Mouse (Mus musculus): Measurements from ENCODE around the gene L3hypdh. TPM values are rescaled to one million over a fixed set of nuclear protein-coding genes. Genes with fewer than 3 reads are reported as not detected.
"Not testable (repeated sequence)": the region's sequence is repeated elsewhere in the genome, so short reads cannot be mapped to it uniquely, and the experiment has no call there.

Gene L3hypdh
- polyA plus RNA-seq, 1 experiment = 5.5 TPM

DNA sequence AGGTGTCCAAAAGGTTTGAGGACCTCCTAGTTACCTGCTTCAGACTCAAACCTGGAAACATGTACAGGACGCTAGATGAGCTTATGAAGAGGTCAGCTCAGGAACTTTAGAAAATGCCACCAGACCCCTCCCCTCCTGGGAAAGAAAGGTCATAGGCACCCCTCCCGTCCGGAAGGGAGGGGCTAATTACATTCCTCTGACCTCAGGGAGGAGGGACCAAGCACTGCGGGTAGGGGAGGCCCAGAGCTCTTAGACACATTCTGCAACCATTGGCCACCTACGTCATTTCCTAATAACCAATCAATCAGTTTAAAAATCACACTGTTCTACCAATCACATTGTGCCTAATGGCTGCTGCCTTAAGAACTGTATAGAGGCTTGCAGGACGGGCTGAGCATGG lies 32.7 kb downstream of the L3hypdh start:
- Histone ChIP-seq H3K9me3 (replicated peaks; ENCODE audit: control insufficient read depth, insufficient read depth, low read length, poor library complexity, severe bottlenecking) (peaks cover 17% of the 10 kb centered on the region), H3K4me1 (ENCODE audit: control insufficient read depth, insufficient read depth, low read length) (no peaks in the 10 kb centered on the region), H3K27me3 (ENCODE audit: control insufficient read depth, insufficient read depth, low read length, poor library complexity, severe bottlenecking) (no peaks in the 10 kb centered on the region), H3K36me3 (ENCODE audit: control insufficient read depth, insufficient read depth, low read length, poor library complexity, severe bottlenecking) (no peaks in the 10 kb centered on the region), H3K4me3 (ENCODE audit: low read depth, low read length) (no peak overlapping the region), H3K9ac (ENCODE audit: low read depth, poor library complexity, severe bottlenecking) (no peak overlapping the region), H3K27ac (ENCODE audit: insufficient read depth, low read length) (no peak overlapping the region)
- TF ChIP-seq POLR2A (IDR thresholded peaks at IDR 0.05; ENCODE audit: insufficient read depth, low read length) (no peak), CTCF (IDR thresholded peaks at IDR 0.05; ENCODE audit: low read depth, low read length) (no peak), EP300 (IDR thresholded peaks at IDR 0.05; ENCODE audit: insufficient read depth, low read depth, low read length) (no peak)

DNA sequence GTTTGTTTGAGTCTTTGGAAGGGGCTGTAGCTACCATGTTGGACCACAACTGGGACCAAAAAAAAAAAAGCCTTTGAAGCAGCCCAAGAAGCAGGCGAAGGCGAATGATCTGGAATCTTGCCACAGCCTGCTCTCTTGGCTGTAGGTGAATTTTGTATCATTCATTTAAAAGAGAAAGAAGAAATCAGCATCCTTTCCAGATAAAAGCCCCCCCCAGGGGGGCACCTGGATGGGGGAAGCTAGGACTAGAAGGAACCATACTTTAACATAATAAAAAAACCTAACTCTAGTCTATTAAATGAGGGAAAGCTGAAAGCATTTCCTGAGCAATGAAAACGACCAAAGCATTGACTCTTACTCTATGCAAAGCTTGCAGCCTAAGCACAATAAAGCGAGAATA lies 34.4 kb downstream of the L3hypdh start:
- TF ChIP-seq POLR2A (IDR thresholded peaks at IDR 0.05; ENCODE audit: insufficient read depth, low read length) = no peak
- TF ChIP-seq CTCF (IDR thresholded peaks at IDR 0.05; ENCODE audit: low read depth, low read length) = no peak
- no peak for TF ChIP-seq EP300 (IDR thresholded peaks at IDR 0.05; ENCODE audit: insufficient read depth, low read depth, low read length)
- Histone ChIP-seq H3K36me3 (ENCODE audit: control insufficient read depth, insufficient read depth, low read length, poor library complexity, severe bottlenecking) (no peaks in the 10 kb centered on the region), H3K9me3 (replicated peaks; ENCODE audit: control insufficient read depth, insufficient read depth, low read length, poor library complexity, severe bottlenecking) (peaks cover 17% of the 10 kb centered on the region), H3K9ac (ENCODE audit: low read depth, poor library complexity, severe bottlenecking) (no peak overlapping the region), H3K4me3 (ENCODE audit: low read depth, low read length) (no peak overlapping the region), H3K27me3 (ENCODE audit: control insufficient read depth, insufficient read depth, low read length, poor library complexity, severe bottlenecking) (no peaks in the 10 kb centered on the region), H3K4me1 (ENCODE audit: control insufficient read depth, insufficient read depth, low read length) (no peaks in the 10 kb centered on the region), H3K27ac (ENCODE audit: insufficient read depth, low read length) (peak overlapping the region; percentile 19; the same call in 1 of the 2 replicates)

DNA sequence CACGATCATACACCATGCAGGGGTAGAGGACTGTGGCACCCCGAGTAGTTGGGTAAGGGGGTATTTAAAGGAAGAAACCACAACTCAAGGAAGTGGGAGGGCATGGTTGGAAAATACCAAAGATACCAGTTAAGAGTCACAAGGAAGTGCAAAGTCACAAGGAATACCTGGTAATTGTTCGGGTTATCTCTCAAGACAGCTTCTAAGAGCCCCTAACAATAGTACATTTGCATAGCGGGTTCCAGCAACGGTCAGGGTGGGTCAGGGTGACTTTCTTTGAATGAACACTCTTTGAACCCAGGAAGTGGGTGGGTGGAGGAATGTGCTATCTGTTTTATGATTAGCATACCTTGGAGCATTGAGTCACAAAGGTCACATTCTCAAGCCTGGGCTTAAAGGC lies 35.1 kb downstream of the L3hypdh start:
- not testable (repeated sequence) for H3K36me3 ChIP-seq (ENCODE audit: control insufficient read depth, insufficient read depth, low read length, poor library complexity, severe bottlenecking); H3K27me3 ChIP-seq (ENCODE audit: control insufficient read depth, insufficient read depth, low read length, poor library complexity, severe bottlenecking); H3K9ac ChIP-seq (ENCODE audit: low read depth, poor library complexity, severe bottlenecking); H3K4me1 ChIP-seq (ENCODE audit: control insufficient read depth, insufficient read depth, low read length); H3K27ac ChIP-seq (ENCODE audit: insufficient read depth, low read length); H3K4me3 ChIP-seq (ENCODE audit: low read depth, low read length)
- peaks cover 17% of the 10 kb centered on the region for H3K9me3 ChIP-seq (replicated peaks; ENCODE audit: control insufficient read depth, insufficient read depth, low read length, poor library complexity, severe bottlenecking)

DNA sequence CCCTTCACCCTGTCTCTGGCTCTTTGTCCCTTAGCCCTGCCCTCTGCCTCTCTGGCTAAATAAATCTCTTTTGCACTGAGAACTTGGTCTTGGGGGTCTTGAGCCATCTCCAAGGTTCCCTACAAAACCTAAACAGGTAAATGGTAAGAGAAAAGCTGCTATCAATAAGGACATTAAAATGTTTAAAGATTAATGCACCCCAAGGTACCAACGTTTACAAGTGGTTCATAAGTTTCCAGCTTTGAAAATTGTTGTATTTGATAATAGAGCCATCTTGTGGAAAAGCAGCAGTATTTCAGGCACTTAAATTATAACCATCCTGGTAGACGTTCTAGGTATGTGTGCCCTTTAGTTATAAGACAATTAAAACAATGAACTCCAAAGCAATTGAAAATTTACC lies 37.7 kb downstream of the L3hypdh start:
- no peaks in the 10 kb centered on the region for H3K36me3 ChIP-seq (ENCODE audit: control insufficient read depth, insufficient read depth, low read length, poor library complexity, severe bottlenecking)
- TF ChIP-seq EP300 (IDR thresholded peaks at IDR 0.05; ENCODE audit: insufficient read depth, low read depth, low read length) = no peak
- no peak for TF ChIP-seq CTCF (IDR thresholded peaks at IDR 0.05; ENCODE audit: low read depth, low read length)
- TF ChIP-seq POLR2A (IDR thresholded peaks at IDR 0.05; ENCODE audit: insufficient read depth, low read length) = no peak
- H3K9ac ChIP-seq (ENCODE audit: low read depth, poor library complexity, severe bottlenecking) = no peak overlapping the region
- no peak overlapping the region for H3K27ac ChIP-seq (ENCODE audit: insufficient read depth, low read length)
- no peaks in the 10 kb centered on the region for H3K4me1 ChIP-seq (ENCODE audit: control insufficient read depth, insufficient read depth, low read length)
- H3K9me3 ChIP-seq (replicated peaks; ENCODE audit: control insufficient read depth, insufficient read depth, low read length, poor library complexity, severe bottlenecking) = peaks cover 17% of the 10 kb centered on the region
- H3K27me3 ChIP-seq (ENCODE audit: control insufficient read depth, insufficient read depth, low read length, poor library complexity, severe bottlenecking) = no peaks in the 10 kb centered on the region
- no peak overlapping the region for H3K4me3 ChIP-seq (ENCODE audit: low read depth, low read length)

DNA sequence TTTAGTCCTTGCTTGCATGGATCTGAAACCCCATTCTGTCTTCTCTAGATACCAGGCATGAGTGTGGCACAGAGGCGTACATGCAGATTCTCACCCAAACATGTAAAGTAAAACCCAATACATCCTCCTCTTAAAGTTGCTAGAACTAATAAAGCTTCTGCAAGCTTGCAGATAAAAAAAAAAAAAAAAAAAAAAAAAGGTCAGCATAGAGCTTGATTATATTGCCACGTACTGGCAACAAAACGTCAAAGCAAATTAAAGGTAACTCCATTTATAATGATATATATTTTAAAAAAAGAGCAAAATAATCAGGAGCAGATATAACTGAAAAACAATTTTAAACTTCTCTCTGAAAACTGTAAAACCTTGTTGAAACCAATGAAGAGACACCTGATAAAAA lies 44.0 kb downstream of the L3hypdh start:
- H3K4me1 ChIP-seq (ENCODE audit: control insufficient read depth, insufficient read depth, low read length) = no peaks in the 10 kb centered on the region
- H3K4me3 ChIP-seq (ENCODE audit: low read depth, low read length) = no peak overlapping the region

DNA sequence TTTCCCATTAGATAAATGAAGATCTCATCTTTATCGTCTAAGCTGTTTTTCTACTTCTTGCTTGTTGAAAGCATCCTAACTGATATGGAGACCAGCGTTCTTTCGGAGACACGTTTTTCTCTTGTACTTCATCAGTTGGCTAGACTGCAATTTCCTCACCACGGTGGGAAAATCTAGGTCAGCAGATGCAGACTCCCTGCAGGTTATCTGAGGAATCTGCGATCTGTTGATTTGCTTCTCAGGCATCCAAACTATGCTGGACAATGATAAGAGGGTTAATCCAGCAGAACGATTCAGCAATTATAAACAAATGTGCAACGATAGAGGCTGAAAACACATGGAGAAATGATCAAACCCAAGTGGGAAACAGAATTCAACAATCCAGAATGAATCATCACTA lies 45.7 kb downstream of the L3hypdh start:
- no peak for TF ChIP-seq POLR2A (IDR thresholded peaks at IDR 0.05; ENCODE audit: insufficient read depth, low read length)
- Histone ChIP-seq H3K4me1 (ENCODE audit: control insufficient read depth, insufficient read depth, low read length) (no peaks in the 10 kb centered on the region), H3K9me3 (replicated peaks; ENCODE audit: control insufficient read depth, insufficient read depth, low read length, poor library complexity, severe bottlenecking) (no peaks in the 10 kb centered on the region), H3K9ac (ENCODE audit: low read depth, poor library complexity, severe bottlenecking) (no peak overlapping the region), H3K27me3 (ENCODE audit: control insufficient read depth, insufficient read depth, low read length, poor library complexity, severe bottlenecking) (no peaks in the 10 kb centered on the region), H3K4me3 (ENCODE audit: low read depth, low read length) (no peak overlapping the region), H3K36me3 (ENCODE audit: control insufficient read depth, insufficient read depth, low read length, poor library complexity, severe bottlenecking) (no peaks in the 10 kb centered on the region), H3K27ac (ENCODE audit: insufficient read depth, low read length) (no peak overlapping the region)

More for the DNA sequence above, 44.0 kb downstream of the L3hypdh start:
- H3K36me3 ChIP-seq (ENCODE audit: control insufficient read depth, insufficient read depth, low read length, poor library complexity, severe bottlenecking) = no peaks in the 10 kb centered on the region
- no peaks in the 10 kb centered on the region for H3K27me3 ChIP-seq (ENCODE audit: control insufficient read depth, insufficient read depth, low read length, poor library complexity, severe bottlenecking)
- no peak for TF ChIP-seq POLR2A (IDR thresholded peaks at IDR 0.05; ENCODE audit: insufficient read depth, low read length)
- no peak for TF ChIP-seq EP300 (IDR thresholded peaks at IDR 0.05; ENCODE audit: insufficient read depth, low read depth, low read length)
- TF ChIP-seq CTCF (IDR thresholded peaks at IDR 0.05; ENCODE audit: low read depth, low read length) = no peak
- no peak overlapping the region for H3K27ac ChIP-seq (ENCODE audit: insufficient read depth, low read length)
- no peak overlapping the region for H3K9ac ChIP-seq (ENCODE audit: low read depth, poor library complexity, severe bottlenecking)
- no peaks in the 10 kb centered on the region for H3K9me3 ChIP-seq (replicated peaks; ENCODE audit: control insufficient read depth, insufficient read depth, low read length, poor library complexity, severe bottlenecking)

Data from ES-Bruce4 (cell line).